Mouse (Mus musculus): ENCODE measurements around the gene Rpl10. TPM values are rescaled to one million over a fixed set of nuclear protein-coding genes. Genes with fewer than 3 reads are reported as not detected.

The Rpl10 gene
- polyA plus RNA-seq, 1 experiment from 2014 or later = 438 TPM

DNA sequence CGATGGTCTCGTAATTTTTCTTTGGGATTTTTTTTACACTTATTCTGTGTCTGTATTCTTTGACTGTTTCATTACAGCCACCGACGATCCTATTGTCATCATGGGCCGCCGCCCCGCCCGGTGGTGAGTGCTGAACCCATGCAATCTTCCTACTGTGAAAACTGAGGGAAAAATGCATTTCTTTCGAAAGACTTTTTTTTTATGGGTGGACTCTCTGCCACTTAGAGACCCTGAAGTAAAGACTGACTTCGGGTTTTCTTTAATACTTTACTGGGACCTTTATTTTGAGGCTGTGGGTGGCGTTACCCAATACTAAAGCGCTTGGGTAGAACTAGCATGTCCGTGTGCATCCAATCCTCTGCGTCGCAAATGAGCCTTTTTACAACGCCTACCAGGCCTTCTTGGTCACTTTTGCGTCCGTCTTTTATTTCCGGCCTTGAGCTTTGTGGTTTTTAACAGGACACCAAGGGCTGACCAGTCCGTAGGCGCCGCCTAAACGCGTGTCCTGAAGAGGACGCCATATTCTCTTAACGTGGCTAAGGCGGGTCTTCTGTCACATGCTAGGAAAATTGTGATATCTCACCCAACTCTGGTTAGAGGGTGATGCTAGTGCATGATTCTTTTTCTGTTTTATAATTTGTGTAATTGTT lies 415 bp downstream of the Rpl10 start:
- Histone ChIP-seq H3K4me1 (ENCODE audit: insufficient read depth) (peaks cover 5% of the 10 kb centered on the region; the same call in 1 of the 2 replicates), H3K36me3 (replicated peaks; ENCODE audit: insufficient read depth, low read length) (0 out of 2 replicates have a peak, but pooled peaks cover 4% of the 10 kb centered on the region), H3K4me3 (ENCODE audit: low read depth, low read length) (peak overlapping the region; percentile 68), H3K9ac (replicated peaks) (peak overlapping the region; percentile 80), H3K9me3 (ENCODE audit: low read length) (no peaks in the 10 kb centered on the region), H3K27ac (ENCODE audit: low read depth) (peak overlapping the region; percentile 71), H3K27me3 (ENCODE audit: insufficient read depth, low read length) (no peaks in the 10 kb centered on the region), H3K4me2 (ENCODE audit: low read depth, low read length) (peak overlapping the region; percentile 71)
- ATAC-seq (0 out of 2 replicates have a peak, but pooled peaks have one; percentile 3), DNase-seq (peak; percentile 41)
- TF ChIP-seq EP300 (IDR thresholded peaks at IDR 0.05; ENCODE audit: low read depth) = no peak
- 0 out of 2 replicates have a peak, but pooled peaks have one; percentile 14 for TF ChIP-seq CTCF (IDR thresholded peaks at IDR 0.05; ENCODE audit: low read depth)
- WGBS (ENCODE audit: insufficient replicate concordance) = 19% methylated on average over 27 of the region's 27 CpGs

DNA sequence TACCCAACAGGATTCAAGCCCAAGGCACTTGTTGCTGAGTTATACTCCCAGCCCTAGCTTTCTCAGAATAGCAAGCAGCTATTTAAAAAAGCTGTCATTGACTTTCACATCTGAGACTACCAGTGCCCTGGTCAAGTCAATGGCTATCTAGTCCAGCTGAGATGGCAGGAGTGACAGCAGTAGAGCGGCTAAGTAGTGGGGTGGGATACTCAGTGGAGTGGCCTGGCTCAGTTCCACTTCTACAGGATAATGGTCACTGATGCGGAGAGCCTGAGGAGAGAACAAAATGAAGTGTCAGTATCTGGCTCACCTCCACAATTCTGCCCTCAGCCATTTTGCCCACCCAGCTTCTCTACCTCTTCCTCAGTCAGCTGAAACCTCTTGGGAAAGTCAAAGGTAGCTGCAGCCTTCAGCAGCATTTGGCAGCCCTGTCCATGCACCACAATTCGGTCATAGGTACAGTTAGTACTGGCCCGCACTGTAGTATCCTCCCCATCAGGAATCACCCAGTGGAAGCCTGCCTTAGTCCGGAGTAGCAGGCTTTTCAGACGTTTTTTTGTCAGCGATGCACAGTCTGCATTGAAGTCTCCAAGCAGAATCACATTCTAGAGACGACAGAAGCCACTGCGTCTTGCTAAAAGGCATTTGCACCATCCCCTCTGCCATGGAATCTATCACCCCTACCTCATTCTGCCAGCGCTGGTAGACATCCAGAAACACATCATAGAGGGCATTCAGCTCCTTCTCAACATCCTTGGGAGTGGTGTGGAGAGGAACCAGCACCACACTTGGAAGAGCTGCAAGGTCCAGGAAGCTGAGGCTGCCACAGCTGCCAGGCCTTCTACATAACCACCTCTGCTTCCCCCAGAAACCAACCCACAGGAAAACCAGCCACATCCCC lies 3.1 kb downstream of the Rpl10 start:
- DNase-seq (no peak), ATAC-seq (no peak)
- Histone ChIP-seq H3K4me2 (ENCODE audit: low read depth, low read length) (no peak overlapping the region), H3K4me3 (ENCODE audit: low read depth, low read length) (no peak overlapping the region), H3K27me3 (ENCODE audit: insufficient read depth, low read length) (no peaks in the 10 kb centered on the region), H3K27ac (ENCODE audit: low read depth) (no peak overlapping the region), H3K36me3 (replicated peaks; ENCODE audit: insufficient read depth, low read length) (0 out of 2 replicates have a peak, but pooled peaks cover 4% of the 10 kb centered on the region), H3K9me3 (ENCODE audit: low read length) (no peaks in the 10 kb centered on the region), H3K9ac (replicated peaks) (no peak overlapping the region), H3K4me1 (ENCODE audit: insufficient read depth) (peaks cover 5% of the 10 kb centered on the region; the same call in 1 of the 2 replicates)
- TF ChIP-seq EP300 (IDR thresholded peaks at IDR 0.05; ENCODE audit: low read depth) (no peak), CTCF (IDR thresholded peaks at IDR 0.05; ENCODE audit: low read depth) (no peak)
- WGBS (ENCODE audit: insufficient replicate concordance) = 35% methylated on average over 10 of the region's 10 CpGs

DNA sequence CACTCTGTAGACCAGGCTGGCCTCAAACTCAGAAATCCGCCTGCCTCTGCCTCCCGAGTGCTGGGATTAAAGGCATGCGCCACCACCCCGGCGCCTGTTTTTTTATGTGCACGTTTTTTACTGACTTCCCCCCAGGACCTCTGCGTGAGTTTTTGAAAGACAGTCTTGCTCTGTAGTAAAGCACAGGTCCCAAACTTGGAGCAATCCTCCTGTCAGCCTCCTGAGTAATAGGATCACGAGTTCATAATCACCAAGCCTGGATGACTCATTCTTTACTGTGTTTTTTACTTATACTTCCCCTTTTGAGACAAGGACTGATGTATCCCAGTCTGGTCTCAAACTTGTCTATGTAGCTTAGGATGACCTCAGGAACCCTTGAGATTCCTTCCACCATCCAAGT lies 7.3 kb downstream of the Rpl10 start:
- ATAC-seq (no peak), DNase-seq (no peak)
- 62% methylated on average over 8 of the region's 8 CpGs for WGBS (ENCODE audit: insufficient replicate concordance)
- Histone ChIP-seq H3K4me1 (ENCODE audit: insufficient read depth) (no peaks in the 10 kb centered on the region), H3K9me3 (ENCODE audit: low read length) (no peaks in the 10 kb centered on the region), H3K27ac (ENCODE audit: low read depth) (no peak overlapping the region), H3K27me3 (ENCODE audit: insufficient read depth, low read length) (no peaks in the 10 kb centered on the region), H3K4me3 (ENCODE audit: low read depth, low read length) (no peak overlapping the region), H3K36me3 (replicated peaks; ENCODE audit: insufficient read depth, low read length) (no peaks in the 10 kb centered on the region), H3K4me2 (ENCODE audit: low read depth, low read length) (no peak overlapping the region), H3K9ac (replicated peaks) (no peak overlapping the region)
- no peak for TF ChIP-seq CTCF (IDR thresholded peaks at IDR 0.05; ENCODE audit: low read depth)
- TF ChIP-seq EP300 (IDR thresholded peaks at IDR 0.05; ENCODE audit: low read depth) = no peak

DNA sequence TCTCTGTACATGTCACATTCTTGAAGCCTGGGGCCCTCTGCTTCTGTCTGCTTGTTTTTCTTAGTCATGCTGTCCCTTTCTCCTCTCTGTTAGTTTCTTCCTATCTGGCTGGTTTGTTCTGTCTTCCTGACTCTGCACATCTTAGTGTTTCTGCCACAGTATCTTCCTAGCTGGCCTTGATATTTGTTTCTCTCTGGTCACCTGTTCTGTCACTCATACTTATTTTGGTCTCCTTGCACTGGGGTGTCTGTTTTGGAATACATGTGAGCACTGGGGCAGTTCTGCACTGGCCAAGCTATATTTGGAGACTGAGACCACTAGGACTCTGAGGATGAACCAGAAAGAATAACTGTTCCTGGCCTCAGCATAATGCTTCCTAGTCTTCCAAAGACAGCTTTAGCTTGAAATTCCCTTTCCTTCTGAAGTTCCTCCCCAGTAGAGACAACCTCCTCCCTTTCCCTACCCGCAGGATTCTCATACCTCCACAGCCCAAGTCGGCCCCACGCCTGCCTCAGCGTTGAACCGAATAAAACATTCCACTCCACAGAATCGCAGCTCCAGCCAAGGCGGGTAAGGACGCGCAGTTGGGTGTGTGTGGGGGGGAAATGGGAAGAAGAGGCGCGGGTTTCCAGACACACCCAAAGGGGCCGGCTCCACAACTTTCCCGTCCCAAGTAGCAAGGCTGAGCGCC lies 10.6 kb downstream of the Rpl10 start:
- H3K27me3 ChIP-seq (ENCODE audit: insufficient read depth, low read length) = no peaks in the 10 kb centered on the region
- ATAC-seq (no peak), DNase-seq (no peak)
- TF ChIP-seq CTCF (IDR thresholded peaks at IDR 0.05; ENCODE audit: low read depth) (no peak), EP300 (IDR thresholded peaks at IDR 0.05; ENCODE audit: low read depth) (no peak)
- peak overlapping the region; percentile 91 for H3K27ac ChIP-seq (ENCODE audit: low read depth)
- WGBS (ENCODE audit: insufficient replicate concordance) = 7% methylated on average over 14 of the region's 14 CpGs
- H3K4me1 ChIP-seq (ENCODE audit: insufficient read depth) = peaks cover 8% of the 10 kb centered on the region; the same call in 1 of the 2 replicates
- H3K36me3 ChIP-seq (replicated peaks; ENCODE audit: insufficient read depth, low read length) = no peaks in the 10 kb centered on the region
- no peaks in the 10 kb centered on the region for H3K9me3 ChIP-seq (ENCODE audit: low read length)
- peak overlapping the region; percentile 76 for H3K4me2 ChIP-seq (ENCODE audit: low read depth, low read length)
- H3K4me3 ChIP-seq (ENCODE audit: low read depth, low read length) = peak overlapping the region; percentile 62
- peak overlapping the region; percentile 66 for H3K9ac ChIP-seq (replicated peaks)

DNA sequence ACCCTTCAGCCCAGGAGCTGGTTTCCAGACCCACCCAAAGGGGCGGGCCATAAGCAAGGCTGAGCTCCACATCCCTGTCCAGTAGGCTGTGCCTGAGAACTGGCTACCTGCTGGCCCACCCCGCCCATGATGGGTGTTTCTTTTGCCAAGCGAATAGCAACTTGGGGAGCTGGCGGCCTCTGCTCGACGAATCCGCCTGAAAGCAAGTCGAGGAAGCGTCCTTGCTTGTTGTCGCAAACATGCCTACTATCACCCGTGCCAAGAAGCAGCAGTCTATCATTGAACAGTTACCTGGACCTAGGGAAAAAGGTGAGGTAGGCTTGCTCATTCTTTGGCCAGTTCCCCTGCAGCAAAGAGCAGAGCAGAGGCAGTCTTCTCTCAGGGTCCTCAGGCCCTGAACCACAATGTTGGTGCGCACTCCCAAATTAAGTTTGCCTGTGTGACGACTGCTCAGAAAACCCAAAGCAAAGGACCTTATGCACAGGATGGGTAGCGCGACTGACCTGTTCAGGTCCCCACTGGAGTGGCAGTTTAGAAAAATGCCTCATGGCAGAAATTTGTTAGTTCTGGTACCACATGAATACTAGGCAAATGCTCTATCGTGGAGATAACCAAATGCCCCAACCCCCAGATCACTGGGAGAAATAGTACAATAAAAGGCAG lies 11.3 kb downstream of the Rpl10 start, which contains the start of the genes Taz and Dnase1l1:
TSS of gene Taz (plus strand) at position 181 of the 663 bp plus-strand sequence.
TSS of gene Dnase1l1 (minus strand) at position 606 of the 663 bp plus-strand sequence.
- ATAC-seq = peak; percentile 87
- Histone ChIP-seq H3K4me3 (ENCODE audit: low read depth, low read length) (peak within 1 kb of the TSS; percentile 62), H3K36me3 (replicated peaks; ENCODE audit: insufficient read depth, low read length) (no peaks in the 10 kb centered on the region), H3K27ac (ENCODE audit: low read depth) (peak within 1 kb of the TSS; percentile 91), H3K9me3 (ENCODE audit: low read length) (no peaks in the 10 kb centered on the region), H3K4me1 (ENCODE audit: insufficient read depth) (peaks cover 8% of the 10 kb centered on the region; the same call in 1 of the 2 replicates), H3K27me3 (ENCODE audit: insufficient read depth, low read length) (no peaks in the 10 kb centered on the region), H3K9ac (replicated peaks) (peak within 1 kb of the TSS; percentile 66), H3K4me2 (ENCODE audit: low read depth, low read length) (peak within 1 kb of the TSS; percentile 76)
- peak; percentile 84 for DNase-seq
- 16% methylated on average over 16 of the region's 16 CpGs for WGBS (ENCODE audit: insufficient replicate concordance)
- TF ChIP-seq EP300 (IDR thresholded peaks at IDR 0.05; ENCODE audit: low read depth) (no peak), CTCF (IDR thresholded peaks at IDR 0.05; ENCODE audit: low read depth) (0 out of 2 replicates have a peak, but pooled peaks have one; percentile 13)

Measured in liver, postnatal 0 days (tissue).